Mouse (Mus musculus): Measurements from ENCODE around the gene Eif3f.

Gene Eif3f

DNA sequence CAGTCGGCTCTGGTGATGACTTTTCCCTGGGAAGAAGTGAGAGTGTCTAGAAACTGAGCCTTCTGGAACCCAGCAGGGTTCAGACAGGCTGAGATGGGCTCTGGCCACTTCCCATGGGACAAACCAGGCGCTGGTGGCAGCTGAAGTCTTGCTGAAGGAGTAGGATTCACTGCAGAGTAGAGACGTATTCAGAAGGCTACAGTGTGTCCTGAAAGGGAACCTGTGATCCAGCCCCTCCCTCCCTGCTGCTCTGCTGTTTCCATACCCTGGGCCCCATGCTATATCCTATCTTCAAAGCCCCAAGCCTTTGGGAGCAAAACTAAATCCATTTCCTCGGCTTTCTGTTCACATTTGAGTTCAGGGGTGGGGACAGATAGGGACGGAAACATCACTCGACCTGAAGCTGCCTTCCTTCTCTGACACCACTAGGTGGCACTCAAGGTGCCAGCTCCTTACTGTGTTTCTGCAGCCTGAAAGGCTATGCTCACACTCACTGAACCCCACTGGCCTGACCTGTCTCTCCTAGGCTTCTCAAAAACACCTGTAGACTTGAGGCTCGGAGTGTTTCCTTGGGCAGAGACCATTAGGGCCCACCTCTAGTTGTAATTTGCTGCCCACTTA, 32.6 kb downstream of the Eif3f start:
- DNase-seq (ENCODE audit: low spot score in 2 of 2), result peak in 1 of 2 experiments; percentile 65

- DNase-seq (ENCODE audit: low spot score in 2 of 2), result no peak
These were observed 34.0 kb downstream of the Eif3f start for GRCm38 (mm10) chr7:108968201-108968600.

- DNase-seq (ENCODE audit: low spot score in 2 of 2), result peak; percentile 37 to 75
These were observed 38.1 kb downstream of the Eif3f start for GRCm38 (mm10) chr7:108972273-108972672.

- DNase-seq (ENCODE audit: low spot score in 2 of 2), result no peak
These were observed 51.9 kb downstream of the Eif3f start for GRCm38 (mm10) chr7:108985934-108986708.

DNA sequence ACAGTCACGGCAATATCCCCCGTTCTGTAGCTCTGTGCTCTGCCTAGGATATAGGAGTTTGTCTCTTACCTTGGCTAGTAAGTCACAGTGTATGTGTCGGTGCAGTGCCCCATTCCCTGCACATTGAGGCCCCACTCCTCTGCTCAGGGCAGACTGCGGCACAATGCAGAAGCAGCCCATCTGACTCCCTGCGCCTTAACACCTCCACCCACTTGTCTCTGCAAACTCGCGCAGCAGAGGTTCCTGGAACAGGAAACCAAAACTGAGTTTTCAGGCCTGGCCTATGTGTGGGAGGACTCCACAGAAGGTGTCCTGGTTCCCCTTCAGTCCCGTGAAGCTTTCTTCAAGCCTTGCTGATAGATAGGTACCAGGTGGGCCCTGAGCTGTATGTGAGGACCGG, 57.0 kb downstream of the Eif3f start:
- DNase-seq (ENCODE audit: low spot score in 2 of 2), result peak in 1 of 2 experiments; percentile 9

All from cerebellum, postnatal 4 days (tissue).